In the genomic region with DNA sequence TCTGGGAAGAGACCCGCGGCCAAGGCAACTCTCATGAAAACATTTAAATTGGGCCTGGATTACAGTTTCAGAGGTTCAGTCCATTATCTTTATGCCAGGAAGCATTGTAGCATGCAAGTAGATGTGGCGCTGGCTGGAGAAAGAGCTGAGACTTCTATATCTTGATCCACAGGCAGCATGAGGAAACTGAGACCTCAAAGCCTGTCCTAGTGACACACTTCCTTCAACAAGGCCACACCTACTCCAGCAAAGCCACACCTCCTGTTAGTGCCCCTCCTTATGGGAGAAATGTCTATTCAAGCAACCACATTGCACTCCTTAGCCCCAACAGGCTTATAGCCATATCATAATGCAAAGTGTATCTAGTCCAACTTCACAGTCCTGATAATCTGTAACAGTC, we compare ENCODE assay signal across 30 mouse cellular contexts. TPM values are rescaled to one million over a fixed set of nuclear protein-coding genes. Genes with fewer than 3 reads are reported as not detected.
DNase-seq lines count a peak whose midpoint lies in the region; ATAC-seq and TF ChIP-seq lines count a peak whose summit lies in the region.
"Had no signal": no experiment of that assay in that cellular context is flagged by ENCODE, and none has a peak within 500 bp of the region (broad histone marks: within the 10 kb centered on the region; RNA-seq: fewer than 3 reads in every experiment).

No protein-coding gene starts in this region.

- WGBS in forebrain, embryonic 14.5 days: 91% methylated on average over 3 of the region's 3 CpGs

- no peak overlapping the region for H3K4me2 ChIP-seq in forebrain, embryonic 14.5 days (ENCODE audit: low read length)
- H3K4me2 ChIP-seq: embryonic facial prominence, embryonic 13.5 days; heart, embryonic 13.5 days; hindbrain, embryonic 15.5 days; intestine, embryonic 15.5 days; limb, embryonic 13.5 days; liver, embryonic 13.5 days; lung, embryonic 14.5 days; midbrain, embryonic 12.5 days; neural tube, embryonic 12.5 days had no signal

- DNase-seq in thymus, postnatal 14 days: peak; percentile 25
- DNase-seq in thymus, postnatal 10 days (ENCODE audit: low spot score in 2 of 2): no peak
- DNase-seq in G1E (ENCODE audit: low spot score): no peak
- DNase-seq in right cerebral cortex, postnatal 14 days: no peak
- DNase-seq in forebrain, embryonic 14.5 days (ENCODE audit: low spot score): no peak
- no peak for DNase-seq in adrenal gland, adult 18-20 months (ENCODE audit: low spot score in 2 of 2)
- DNase-seq: adrenal gland, postnatal 10 days; cerebellum, adult 9-10 months; cerebellum, postnatal 36 days; embryo, embryonic 11 days; heart, postnatal 10 days; kidney, adult 8-10 months; kidney, postnatal 4 days; liver, embryonic 13.5 days; lung, embryonic 14.5 days; lung, postnatal 14 days; right cerebral cortex, adult 18-20 months had no signal

- TF ChIP-seq CTCF in G1E (IDR thresholded peaks at IDR 0.05; ENCODE audit: low read depth, low read length): no peak

- peaks cover 41% of the 10 kb centered on the region for H3K4me1 ChIP-seq in G1E (ENCODE audit: insufficient read depth, low read depth, low read length)
- peaks cover 6% of the 10 kb centered on the region for H3K4me1 ChIP-seq in forebrain, embryonic 14.5 days (ENCODE audit: control insufficient read depth, insufficient read depth, low read length)

- no peak overlapping the region for H3K4me3 ChIP-seq in G1E (ENCODE audit: low read depth, low read length)
- H3K4me3 ChIP-seq in forebrain, embryonic 14.5 days (ENCODE audit: low read depth, low read length): no peak overlapping the region
- H3K4me3 ChIP-seq: embryonic facial prominence, embryonic 13.5 days; forebrain, embryonic 10.5 days; heart, embryonic 13.5 days; hindbrain, embryonic 10.5 days; hindbrain, embryonic 15.5 days; intestine, embryonic 15.5 days; limb, embryonic 13.5 days; liver, embryonic 13.5 days; midbrain, embryonic 12.5 days; myocyte; neural tube, embryonic 12.5 days had no signal

- H3K9me3 ChIP-seq in G1E (replicated peaks): no peaks in the 10 kb centered on the region
- no peaks in the 10 kb centered on the region for H3K9me3 ChIP-seq in forebrain, embryonic 14.5 days (replicated peaks; ENCODE audit: control insufficient read depth, low read length)
- H3K9me3 ChIP-seq: embryonic facial prominence, embryonic 13.5 days; forebrain, embryonic 10.5 days; heart, embryonic 13.5 days; hindbrain, embryonic 10.5 days; hindbrain, embryonic 15.5 days; intestine, embryonic 15.5 days; limb, embryonic 13.5 days; liver, embryonic 13.5 days; midbrain, embryonic 12.5 days; neural tube, embryonic 12.5 days had no signal

- no peak overlapping the region for H3K9ac ChIP-seq in forebrain, embryonic 14.5 days (ENCODE audit: low read length)
- H3K9ac ChIP-seq: embryonic facial prominence, embryonic 13.5 days; heart, embryonic 13.5 days; hindbrain, embryonic 15.5 days; intestine, embryonic 15.5 days; limb, embryonic 13.5 days; liver, embryonic 13.5 days; lung, embryonic 14.5 days; midbrain, embryonic 12.5 days; neural tube, embryonic 12.5 days had no signal

- H3K36me3 ChIP-seq in G1E (replicated peaks): peaks cover 12% of the 10 kb centered on the region
- H3K36me3 ChIP-seq in forebrain, embryonic 14.5 days (ENCODE audit: control insufficient read depth, insufficient read depth, low read length): peaks cover 5% of the 10 kb centered on the region

- H3K27ac ChIP-seq in forebrain, embryonic 14.5 days (ENCODE audit: low read depth, low read length): no peak overlapping the region
- H3K27ac ChIP-seq: embryonic facial prominence, embryonic 13.5 days; forebrain, embryonic 10.5 days; heart, embryonic 13.5 days; hindbrain, embryonic 10.5 days; hindbrain, embryonic 15.5 days; intestine, embryonic 15.5 days; kidney, postnatal 0 days; limb, embryonic 13.5 days; liver, embryonic 13.5 days; midbrain, embryonic 12.5 days; neural tube, embryonic 12.5 days had no signal

- 0 out of 2 replicates have a peak, but pooled peaks have one; percentile 15 for ATAC-seq in G1E (ENCODE audit: extremely low read depth, insufficient number of reproducible peaks, low FRiP score, poor library complexity, severe bottlenecking)
- ATAC-seq in common myeloid progenitor, adult 5-6 weeks (replicated peaks; ENCODE audit: low read depth, poor library complexity, severe bottlenecking): peak; percentile 23
- ATAC-seq in forebrain, embryonic 14.5 days: no peak
- ATAC-seq: forebrain, embryonic 16.5 days; intestine, embryonic 15.5 days had no signal

- peaks cover 4% of the 10 kb centered on the region; the same call in 1 of the 2 replicates for H3K27me3 ChIP-seq in G1E (ENCODE audit: insufficient read depth, low read length)
- no peaks in the 10 kb centered on the region for H3K27me3 ChIP-seq in forebrain, embryonic 14.5 days (replicated peaks; ENCODE audit: control insufficient read depth, insufficient read depth, low read length)
- H3K27me3 ChIP-seq: embryonic facial prominence, embryonic 13.5 days; heart, embryonic 13.5 days; hindbrain, embryonic 15.5 days; intestine, embryonic 15.5 days; limb, embryonic 13.5 days; liver, embryonic 13.5 days; midbrain, embryonic 12.5 days; neural tube, embryonic 12.5 days had no signal

RNA-seq across cellular contexts. Expression of gene Cstb, which starts 2.9 kb away (rescaled TPM):
- total RNA-seq in G1E (2014; fragmentation: Nextera tagmentation): 33.7 and 47.1 TPM in 2 replicates
- total RNA-seq in G1E (2017): 251 and 260 TPM in 2 replicates
- 20.0 and 40.3 TPM in 2 replicates for polyA plus RNA-seq in G1E (2012)
- 41.8 and 47.5 TPM in 2 replicates for total RNA-seq in common myeloid progenitor, adult 5-6 weeks (2017)
- 119 and 142 TPM in 2 replicates for polyA plus RNA-seq in forebrain, embryonic 14.5 days (2014; fragmentation: Nextera tagmentation; extraction: Ambion mirVana)
- 100 to 1,000 TPM; 317 to 349 TPM for total RNA-seq in adrenal gland, adult 18-20 months (2021)

RNA-seq across cellular contexts. Expression of gene Rrp1, which starts 9.8 kb away (rescaled TPM):
- 172 and 189 TPM in 2 replicates for total RNA-seq in G1E (2014; fragmentation: Nextera tagmentation)
- 423 and 464 TPM in 2 replicates for total RNA-seq in G1E (2017)
- 372 and 420 TPM in 2 replicates for polyA plus RNA-seq in G1E (2012)
- total RNA-seq in common myeloid progenitor, adult 5-6 weeks (2017): 393 and 414 TPM in 2 replicates
- polyA plus RNA-seq in forebrain, embryonic 14.5 days (2014; fragmentation: Nextera tagmentation; extraction: Ambion mirVana): 251 and 315 TPM in 2 replicates
- total RNA-seq in adrenal gland, adult 18-20 months (2021): 100 to 1,000 TPM; 255 to 265 TPM

RNA-seq across cellular contexts. Expression of gene Pdxk, which starts 42.2 kb away (rescaled TPM):
- total RNA-seq in G1E (2014; fragmentation: Nextera tagmentation) (33.6 and 36.2 TPM in 2 replicates), G1E (2017) (44.6 and 47.1 TPM in 2 replicates)
- polyA plus RNA-seq in G1E (2012): 20.8 and 23.0 TPM in 2 replicates
- 12.3 and 16.7 TPM in 2 replicates for total RNA-seq in common myeloid progenitor, adult 5-6 weeks (2017)
- 8.1 and 9.2 TPM in 2 replicates for polyA plus RNA-seq in forebrain, embryonic 14.5 days (2014; fragmentation: Nextera tagmentation; extraction: Ambion mirVana)
- total RNA-seq in adrenal gland, adult 18-20 months (2021): 10 to 100 TPM; 25.8 to 35.9 TPM
